Mouse (Mus musculus): ENCODE measurements around the gene Rufy1.
"Not testable (repeated sequence)": the region's sequence is repeated elsewhere in the genome, so short reads cannot be mapped to it uniquely, and the experiment has no call there.

DNA sequence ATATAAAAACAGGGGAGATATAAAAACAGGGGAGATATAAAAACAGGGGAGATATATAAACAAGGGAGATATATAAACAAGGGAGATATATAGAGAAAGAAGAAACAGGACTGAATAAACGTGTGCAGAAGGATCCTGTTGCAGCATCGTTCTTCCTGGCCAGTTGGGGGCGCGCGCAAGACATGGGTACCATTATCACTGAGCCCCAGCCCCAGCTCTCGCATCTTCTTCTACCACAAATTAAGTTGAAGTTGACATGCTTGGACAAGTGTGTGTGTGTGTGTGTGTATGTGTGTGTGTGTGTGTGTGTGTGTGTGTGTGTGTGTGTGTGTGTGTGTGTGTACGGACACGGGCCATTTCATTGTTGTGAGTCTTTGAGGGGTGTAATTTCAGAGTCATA, 17.2 kb upstream of the Rufy1 start:
- peak; percentile 26 for TF ChIP-seq CTCF (IDR thresholded peaks at IDR 0.05; ENCODE audit: low read depth)
- TF ChIP-seq EP300 (IDR thresholded peaks at IDR 0.05; ENCODE audit: low read depth) = not testable (repeated sequence)

All from liver, embryonic 14.5 days (tissue).